Comparison of ENCODE assay signal across 9 mouse cellular contexts in genomic region chr8:57574398-57574797, GRCm38 (mm10).
DNase-seq lines count a peak whose midpoint lies in the region; ATAC-seq and TF ChIP-seq lines count a peak whose summit lies in the region.
"Had no signal": no experiment of that assay in that cellular context is flagged by ENCODE, and none has a peak within 500 bp of the region (broad histone marks: within the 10 kb centered on the region; RNA-seq: fewer than 3 reads in every experiment).

No protein-coding gene starts in this region.

- H3K9ac ChIP-seq in liver, embryonic 11.5 days (ENCODE audit: low read depth, low read length), result no peak overlapping the region
- no peak overlapping the region for H3K9ac ChIP-seq in stomach, postnatal 0 days (ENCODE audit: low read length)
- H3K9ac ChIP-seq: embryonic facial prominence, embryonic 12.5 days had no signal

- TF ChIP-seq CTCF in stomach, postnatal 0 days (IDR thresholded peaks at IDR 0.05; ENCODE audit: low read depth), result peak; percentile 93

- H3K27me3 ChIP-seq in liver, embryonic 11.5 days (replicated peaks; ENCODE audit: control insufficient read depth, insufficient read depth, low read length), result no peaks in the 10 kb centered on the region
- no peaks in the 10 kb centered on the region for H3K27me3 ChIP-seq in stomach, postnatal 0 days (ENCODE audit: control insufficient read depth, insufficient read depth, low read length)
- H3K27me3 ChIP-seq: embryonic facial prominence, embryonic 12.5 days had no signal

- no peaks in the 10 kb centered on the region for H3K9me3 ChIP-seq in liver, embryonic 11.5 days (ENCODE audit: control insufficient read depth, low read length)
- no peaks in the 10 kb centered on the region for H3K9me3 ChIP-seq in stomach, postnatal 0 days (ENCODE audit: control insufficient read depth, low read length)
- H3K9me3 ChIP-seq: embryonic facial prominence, embryonic 12.5 days had no signal

- H3K4me1 ChIP-seq in liver, embryonic 11.5 days (replicated peaks; ENCODE audit: control insufficient read depth, insufficient read depth, low read length), result peaks cover 17% of the 10 kb centered on the region
- H3K4me1 ChIP-seq in stomach, postnatal 0 days (replicated peaks; ENCODE audit: control insufficient read depth, insufficient read depth), result no peaks in the 10 kb centered on the region

- DNase-seq in 3T3-L1 (ENCODE audit: low read depth, low spot score), result peak; percentile 79
- DNase-seq in cerebellum, postnatal 4 days (ENCODE audit: low spot score in 2 of 2), result peak; percentile 63 to 79
- DNase-seq in gastrocnemius, postnatal 14 days, result peak; percentile 66
- DNase-seq in kidney, adult 9 months, result peak; percentile 67
- DNase-seq in liver, embryonic 11.5 days (ENCODE audit: low spot score), result peak; percentile 63
- DNase-seq in natural killer cell, adult 2 months (ENCODE audit: low spot score in 2 of 2), result peak; percentile 49 to 69
- peak; percentile 81 for DNase-seq in stomach, postnatal 0 days (ENCODE audit: low spot score)

- ATAC-seq in activated CD4-positive, CD25-positive, alpha-beta regulatory T cell, adult 4 months, result peak; percentile 40
- no peak for ATAC-seq in liver, embryonic 11.5 days (replicated peaks; ENCODE audit: low FRiP score)
- ATAC-seq in stomach, postnatal 0 days (ENCODE audit: low FRiP score, low TSS enrichment), result peak; percentile 41; the same call in 1 of the 2 replicates

- intact Hi-C loops in gastrocnemius, postnatal 14 days (cut with DNase I; ENCODE audit: low total_unique reads), result loop anchor here (2.0 to 10.0 kb wide), 2 partner anchors 80 to 218 kb away; partner anchors contain the start of gene Galnt7

- TF ChIP-seq EP300 in stomach, postnatal 0 days (optimal IDR thresholded peaks at IDR 0.05), result no peak

- H3K27ac ChIP-seq in liver, embryonic 11.5 days (ENCODE audit: low read depth, low read length), result no peak overlapping the region
- H3K27ac ChIP-seq in stomach, postnatal 0 days (replicated peaks), result no peak overlapping the region
- H3K27ac ChIP-seq: embryonic facial prominence, embryonic 12.5 days had no signal

- H3K36me3 ChIP-seq in liver, embryonic 11.5 days (ENCODE audit: control insufficient read depth, insufficient read depth, low read length), result no peaks in the 10 kb centered on the region
- no peaks in the 10 kb centered on the region for H3K36me3 ChIP-seq in stomach, postnatal 0 days (ENCODE audit: control insufficient read depth, insufficient read depth, low read length)
- H3K36me3 ChIP-seq: embryonic facial prominence, embryonic 12.5 days had no signal

- no peak overlapping the region for H3K4me2 ChIP-seq in liver, embryonic 11.5 days
- H3K4me2 ChIP-seq in stomach, postnatal 0 days (replicated peaks; ENCODE audit: low read depth), result no peak overlapping the region
- H3K4me2 ChIP-seq: embryonic facial prominence, embryonic 12.5 days had no signal

- WGBS in liver, embryonic 11.5 days, result 9% methylated on average over 7 of the region's 7 CpGs
- WGBS in stomach, postnatal 0 days, result 14% methylated on average over 7 of the region's 7 CpGs

- no peak overlapping the region for H3K4me3 ChIP-seq in liver, embryonic 11.5 days (ENCODE audit: low read depth, low read length)
- no peak overlapping the region for H3K4me3 ChIP-seq in stomach, postnatal 0 days (ENCODE audit: low read depth, low read length)
- H3K4me3 ChIP-seq: embryonic facial prominence, embryonic 12.5 days had no signal
